ENCODE assay signal across 15 mouse cellular contexts in the genomic region with DNA sequence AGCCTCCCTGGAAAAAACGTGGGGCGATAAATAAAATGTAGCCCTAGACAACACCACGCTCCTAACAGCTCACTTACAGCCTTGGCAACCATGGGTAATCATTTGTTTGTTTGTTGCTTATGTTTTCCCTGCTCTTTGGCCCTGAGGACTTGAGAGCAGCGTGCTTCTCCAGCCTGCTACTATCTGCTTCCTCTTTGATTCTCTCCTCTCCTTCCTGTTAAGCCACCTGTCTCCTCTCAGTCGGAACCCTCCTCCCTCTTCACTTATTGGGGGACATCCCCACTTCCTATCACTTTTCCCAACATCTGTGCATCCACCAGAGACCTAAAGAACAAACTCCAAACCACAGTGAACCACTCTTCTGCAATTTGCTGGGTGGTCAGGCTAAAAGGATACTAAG.
DNase-seq lines count a peak whose midpoint lies in the region; ATAC-seq lines count a peak whose summit lies in the region.
"Had no signal": no experiment of that assay in that cellular context is flagged by ENCODE, and none has a peak within 500 bp of the region (broad histone marks: within the 10 kb centered on the region; RNA-seq: fewer than 3 reads in every experiment).

No protein-coding gene starts in this region.

- peak; percentile 38 for DNase-seq in A20 (ENCODE audit: low read depth, low spot score)
- no peak for DNase-seq in ovary, postnatal 10 days (ENCODE audit: low spot score)
- DNase-seq in frontal cortex, postnatal 10 days (ENCODE audit: low spot score in 2 of 2), result no peak
- DNase-seq: adrenal gland, adult 8-10 months; adrenal gland, postnatal 14 days; adrenal gland, postnatal 36 days; cerebellum, adult 11-12 months; cerebellum, adult 2 months; cerebellum, adult 9-10 months; forebrain, postnatal 0 days had no signal

- ATAC-seq in granulocyte monocyte progenitor cell, adult 5-6 weeks (replicated peaks; ENCODE audit: poor library complexity, severe bottlenecking), result peak; percentile 50
- peak; percentile 54 for ATAC-seq in megakaryocyte progenitor cell, adult 5-6 weeks (replicated peaks; ENCODE audit: poor library complexity)
- ATAC-seq: activated CD4-positive, CD25-positive, alpha-beta regulatory T cell, adult 4 months; forebrain, embryonic 13.5 days; forebrain, embryonic 15.5 days; forebrain, postnatal 0 days had no signal
